Mouse (Mus musculus) fat pad, adult 2 months (tissue): ENCODE results near the gene Zfp280d.

Source experiments
- DNase-seq: peaks from one replicate; pipeline ENCODE4 v3.0.0-alpha.2; 2011; ENCODE audit warnings: low read depth, low spot score; ENCODE audit errors: extremely low read depth

The Zfp280d gene

GRCm38 (mm10) chr9:72274677-72275076 is at the start of gene Zfp280d:
Gene Zfp280d (plus strand): TSS chr9:72274860.
- no peak for DNase-seq

- DNase-seq: peak; percentile 76
These were observed 48.1 kb upstream of the Zfp280d start for GRCm38 (mm10) chr9:72226536-72226935.

GRCm38 (mm10) chr9:72252656-72253055 is 22.0 kb upstream of the Zfp280d start:
- no peak for DNase-seq

GRCm38 (mm10) chr9:72255227-72255626 is 19.4 kb upstream of the Zfp280d start:
- no peak for DNase-seq

GRCm38 (mm10) chr9:72256646-72257045 is 18.0 kb upstream of the Zfp280d start:
- no peak for DNase-seq

GRCm38 (mm10) chr9:72260337-72260736 is 14.3 kb upstream of the Zfp280d start:
- DNase-seq: peak; percentile 34

GRCm38 (mm10) chr9:72264859-72265258 is 9.8 kb upstream of the Zfp280d start:
- DNase-seq: no peak

- DNase-seq: no peak
These were observed 4.5 kb upstream of the Zfp280d start for GRCm38 (mm10) chr9:72270146-72270545.

- DNase-seq: no peak
These were observed 832 bp upstream of the Zfp280d start for GRCm38 (mm10) chr9:72273646-72274410.

- no peak for DNase-seq
These were observed 680 bp downstream of the Zfp280d start for GRCm38 (mm10) chr9:72275101-72275978.

GRCm38 (mm10) chr9:72275979-72276500 is 1.4 kb downstream of the Zfp280d start:
- no peak for DNase-seq

GRCm38 (mm10) chr9:72276941-72277340 is 2.3 kb downstream of the Zfp280d start:
- DNase-seq: no peak

- DNase-seq: no peak
These were observed 5.3 kb downstream of the Zfp280d start for GRCm38 (mm10) chr9:72279943-72280342.

GRCm38 (mm10) chr9:72287696-72288095 is 13.0 kb downstream of the Zfp280d start:
- DNase-seq: no peak

- DNase-seq: no peak
These were observed 13.6 kb downstream of the Zfp280d start for GRCm38 (mm10) chr9:72288210-72288609.

GRCm38 (mm10) chr9:72289094-72289493 is 14.4 kb downstream of the Zfp280d start:
- DNase-seq: no peak

- DNase-seq: no peak
These were observed 19.4 kb downstream of the Zfp280d start for GRCm38 (mm10) chr9:72294076-72294475.

GRCm38 (mm10) chr9:72309765-72310164 is 35.1 kb downstream of the Zfp280d start:
- DNase-seq: no peak

GRCm38 (mm10) chr9:72333221-72333620 is 58.6 kb downstream of the Zfp280d start:
- DNase-seq: no peak

GRCm38 (mm10) chr9:72336069-72336468 is 61.4 kb downstream of the Zfp280d start:
- no peak for DNase-seq

- DNase-seq: peak; percentile 18
These were observed 64.5 kb downstream of the Zfp280d start for GRCm38 (mm10) chr9:72339119-72339518.

- no peak for DNase-seq
These were observed 69.2 kb downstream of the Zfp280d start for GRCm38 (mm10) chr9:72343844-72344243.
